Mouse (Mus musculus) splenic B cell, adult 2 months (primary cell): Measurements from ENCODE around the gene Ppargc1a.
A peak's percentile ranks its signal among the peaks of the same experiment; 100 is the strongest.

Experiments used
- DNase-seq: peaks from one replicate; pipeline ENCODE4 v3.0.0-alpha.2; 2011; ENCODE audit warnings: low read depth, low spot score
- H3K27me3 ChIP-seq: 2 replicates; pipeline ENCODE4 v1.6.1; 2012; ENCODE audit warnings: mild to moderate bottlenecking, low read length, moderate library complexity, mixed read lengths; ENCODE audit not compliant: control insufficient read depth, poor library complexity, insufficient read depth, severe bottlenecking
- H3K36me3 ChIP-seq: 2 replicates; pipeline ENCODE4 v1.6.1; 2012; ENCODE audit warnings: mild to moderate bottlenecking, low read length, moderate library complexity, mixed read lengths; ENCODE audit not compliant: control insufficient read depth, poor library complexity, insufficient read depth, severe bottlenecking

Ppargc1a gene

DNA sequence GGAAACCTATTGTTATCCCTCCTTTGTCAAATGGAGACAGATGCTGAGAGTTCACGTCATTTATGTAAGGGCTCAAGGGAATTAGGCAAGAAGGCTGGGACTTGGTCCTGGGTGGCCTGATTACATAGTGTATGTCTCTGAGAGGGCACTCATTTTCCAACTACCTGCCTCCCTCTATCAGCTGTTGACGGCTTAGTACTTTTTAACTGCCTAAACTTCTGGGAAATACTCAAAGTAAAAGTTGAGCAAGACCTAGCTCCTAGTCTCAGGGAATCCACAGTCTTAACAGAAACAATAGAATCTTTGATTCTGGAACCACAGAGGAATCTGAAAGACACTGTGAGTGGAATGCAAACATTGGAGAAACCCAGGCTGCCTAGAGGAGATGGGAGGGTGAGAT, 6.2 kb upstream of the Ppargc1a start:
- H3K36me3 ChIP-seq, result no peaks in the 10 kb centered on the region
- H3K27me3 ChIP-seq, result no peaks in the 10 kb centered on the region
- no peak for DNase-seq

DNA sequence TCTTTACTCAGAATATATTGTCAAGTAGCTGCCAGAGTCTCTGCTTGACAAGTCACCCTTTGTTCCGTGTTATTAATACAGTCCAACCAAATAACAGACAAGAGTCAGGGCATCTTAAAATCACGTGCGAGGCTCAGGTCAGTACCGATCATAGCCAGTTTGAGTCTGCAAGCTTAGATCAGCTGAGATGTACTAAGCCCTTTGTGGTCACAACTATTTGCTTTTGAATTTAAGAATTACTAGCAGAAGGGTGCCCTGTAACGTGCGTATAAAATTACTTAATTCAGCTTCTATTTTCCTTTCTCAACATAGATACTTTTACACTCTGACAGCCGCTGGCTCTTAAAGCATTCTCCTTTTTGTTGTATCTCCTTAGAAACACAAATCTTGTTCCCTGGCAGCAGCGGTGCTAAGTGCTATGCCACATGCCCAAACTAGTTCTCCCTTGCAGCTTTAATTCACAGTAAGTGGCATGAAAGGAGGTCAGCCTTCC, 718 bp upstream of the Ppargc1a start:
- Histone ChIP-seq H3K27me3 (no peaks in the 10 kb centered on the region), H3K36me3 (no peaks in the 10 kb centered on the region)
- DNase-seq, result no peak

DNA sequence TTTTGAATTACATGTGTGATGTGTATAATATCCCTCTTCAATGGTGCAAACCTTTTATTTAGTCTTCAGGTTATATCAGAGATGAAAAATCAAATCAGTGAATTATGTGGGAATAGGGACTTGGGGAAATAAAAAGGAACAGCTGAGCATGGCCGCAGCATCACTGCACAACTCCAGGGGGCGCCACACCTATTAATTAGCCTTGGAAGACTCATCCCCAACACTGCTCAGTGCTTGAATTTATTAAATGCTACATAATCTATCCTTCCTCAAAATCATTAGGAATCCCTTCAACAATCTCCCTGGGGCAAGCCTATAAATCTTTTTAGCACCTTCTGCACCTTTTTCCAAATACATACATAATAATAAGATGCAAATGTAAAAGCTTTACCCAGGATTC, 1.9 kb downstream of the Ppargc1a start:
- no peak for DNase-seq
- no peaks in the 10 kb centered on the region for H3K27me3 ChIP-seq
- H3K36me3 ChIP-seq, result no peaks in the 10 kb centered on the region

DNA sequence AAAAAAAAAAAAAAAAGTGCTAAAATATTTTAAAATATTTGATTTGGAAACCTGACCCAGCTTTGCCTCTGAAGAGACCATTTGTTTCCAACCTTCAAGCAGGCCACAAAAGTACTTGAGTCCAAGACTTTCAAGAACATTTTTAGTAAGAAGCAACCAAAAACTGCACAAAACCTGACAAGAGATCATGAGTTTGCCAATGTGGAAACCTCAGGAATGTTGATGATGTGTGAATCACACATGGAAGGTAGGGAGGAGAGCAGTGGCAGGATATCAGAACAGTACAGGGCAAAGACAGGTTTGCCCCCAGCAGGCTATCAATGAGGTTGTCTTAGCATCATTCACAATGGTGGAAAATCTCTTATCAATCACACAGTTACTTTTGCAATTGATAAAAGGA, 2.5 kb downstream of the Ppargc1a start:
- DNase-seq, result no peak
- H3K36me3 ChIP-seq, result no peaks in the 10 kb centered on the region
- H3K27me3 ChIP-seq, result no peaks in the 10 kb centered on the region

DNA sequence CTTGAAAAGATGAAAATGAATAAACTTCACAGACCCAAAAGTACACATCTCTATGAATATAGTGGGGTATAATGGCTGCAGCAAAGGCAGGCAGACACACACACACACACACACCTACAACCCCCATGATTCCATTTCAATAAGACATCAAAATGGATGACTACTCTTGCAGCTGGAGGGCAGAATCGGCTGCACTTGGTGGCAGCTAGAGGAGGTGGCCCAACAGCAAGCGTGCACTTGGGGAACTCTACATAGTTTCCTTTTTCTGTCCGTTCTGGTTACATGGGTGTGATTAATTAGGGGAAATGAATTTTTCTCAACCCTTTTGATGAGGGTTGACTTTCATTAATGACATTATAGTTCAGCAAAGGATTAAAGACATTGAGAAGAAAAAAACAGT, 4.0 kb downstream of the Ppargc1a start:
- H3K36me3 ChIP-seq, result no peaks in the 10 kb centered on the region
- no peak for DNase-seq
- H3K27me3 ChIP-seq, result no peaks in the 10 kb centered on the region

DNA sequence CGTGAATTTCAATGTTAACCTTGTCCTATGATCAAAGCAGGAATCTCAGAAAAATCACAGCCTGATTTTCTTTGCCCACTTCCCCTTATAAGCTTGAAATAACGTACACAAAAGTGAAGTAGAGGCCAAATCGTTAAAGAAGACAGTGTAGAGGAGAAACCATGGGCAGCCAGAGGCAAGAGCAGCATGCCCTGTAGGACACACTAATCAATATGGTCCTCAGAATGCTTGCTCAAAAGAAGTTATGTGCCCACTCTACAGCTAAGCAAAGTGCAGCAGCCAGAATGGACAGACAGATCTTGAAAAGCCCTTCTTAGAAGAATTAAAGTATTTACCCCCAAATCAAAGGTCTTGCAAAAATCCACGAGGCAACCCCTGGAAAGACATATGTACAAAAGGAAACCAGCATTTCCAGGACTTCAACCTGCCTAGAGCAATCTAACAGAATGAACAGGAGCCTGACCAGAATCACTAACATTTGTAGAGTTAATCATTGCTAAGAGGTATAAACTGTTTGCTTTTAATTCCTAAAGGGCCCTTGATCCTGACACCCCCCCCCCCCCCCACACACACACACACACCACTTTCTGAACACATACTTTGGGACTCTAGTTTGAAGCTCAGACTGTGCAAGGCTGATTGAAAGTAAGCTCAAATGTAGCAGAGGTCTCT, 9.8 kb downstream of the Ppargc1a start:
- DNase-seq, result no peak
- no peaks in the 10 kb centered on the region for H3K27me3 ChIP-seq
- H3K36me3 ChIP-seq, result no peaks in the 10 kb centered on the region

DNA sequence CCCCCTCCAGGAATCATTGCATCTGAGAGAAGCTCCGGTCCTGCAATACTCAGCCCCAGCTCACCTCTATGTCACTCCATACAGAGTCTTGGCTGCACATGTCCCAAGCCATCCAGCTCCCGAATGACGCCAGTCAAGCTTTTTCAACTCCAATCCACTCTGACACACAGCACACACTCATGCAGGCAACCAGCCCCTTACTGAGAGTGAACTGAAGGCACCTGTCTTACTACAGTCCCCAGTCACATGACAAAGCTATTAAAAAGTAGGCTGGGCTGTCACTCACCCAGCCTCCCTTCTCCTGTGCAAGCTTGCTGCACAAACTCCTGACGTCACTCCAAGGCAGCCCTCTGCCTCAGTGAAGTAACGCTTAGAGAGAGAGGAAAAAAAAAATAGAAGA, 13.9 kb downstream of the Ppargc1a start:
- DNase-seq, result peak; percentile 64
- no peaks in the 10 kb centered on the region for H3K27me3 ChIP-seq
- no peaks in the 10 kb centered on the region for H3K36me3 ChIP-seq

DNA sequence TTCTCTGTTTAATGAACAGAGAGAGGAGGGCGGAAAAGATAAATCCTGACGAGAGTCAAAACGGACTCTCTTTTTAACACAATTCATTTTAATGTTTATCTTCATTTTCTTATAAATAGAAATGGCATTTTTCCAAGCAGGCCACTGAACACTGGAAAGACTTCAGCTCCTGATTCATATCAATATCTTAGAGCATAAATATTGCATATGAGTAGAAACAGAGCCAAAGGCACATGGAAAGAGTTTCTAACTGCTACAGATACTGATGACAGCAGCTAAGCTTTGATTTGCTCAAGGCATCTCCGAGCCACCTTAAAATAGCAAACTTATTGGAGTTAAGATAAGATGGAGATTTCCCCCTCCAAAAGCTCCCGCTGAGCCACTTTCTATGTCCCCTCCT, 14.3 kb downstream of the Ppargc1a start:
- Histone ChIP-seq H3K27me3 (no peaks in the 10 kb centered on the region), H3K36me3 (no peaks in the 10 kb centered on the region)
- DNase-seq, result no peak

DNA sequence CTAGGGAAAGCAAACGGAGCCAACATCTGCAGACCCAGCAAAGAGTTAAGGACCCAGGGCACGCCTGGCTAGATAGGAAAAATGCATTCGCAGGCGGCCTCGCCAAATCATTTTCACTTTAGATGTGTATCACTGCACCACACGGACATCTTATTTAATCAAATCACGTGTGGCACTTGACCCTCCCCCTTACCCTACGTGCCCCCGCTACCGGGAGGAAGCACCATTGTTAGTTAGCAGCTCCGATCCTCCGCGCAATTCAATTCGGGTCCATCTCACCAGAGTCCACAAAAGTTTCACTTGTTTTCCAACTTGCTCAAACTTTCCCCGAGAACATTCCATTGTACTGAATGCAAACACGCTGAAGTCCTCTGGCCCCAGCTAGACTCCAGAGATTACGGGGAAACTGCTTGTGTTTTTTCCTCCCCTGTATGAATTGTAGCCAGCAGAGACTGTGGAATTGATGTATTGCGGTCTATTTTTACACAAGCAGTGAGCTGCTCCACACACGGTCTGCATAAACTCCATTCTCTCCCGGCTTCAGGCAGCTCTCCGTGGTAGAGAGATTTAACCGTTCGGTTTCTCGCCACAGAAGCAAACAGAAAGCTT, 14.9 kb downstream of the Ppargc1a start:
- H3K36me3 ChIP-seq, result no peaks in the 10 kb centered on the region
- no peaks in the 10 kb centered on the region for H3K27me3 ChIP-seq
- peak; percentile 73 for DNase-seq

DNA sequence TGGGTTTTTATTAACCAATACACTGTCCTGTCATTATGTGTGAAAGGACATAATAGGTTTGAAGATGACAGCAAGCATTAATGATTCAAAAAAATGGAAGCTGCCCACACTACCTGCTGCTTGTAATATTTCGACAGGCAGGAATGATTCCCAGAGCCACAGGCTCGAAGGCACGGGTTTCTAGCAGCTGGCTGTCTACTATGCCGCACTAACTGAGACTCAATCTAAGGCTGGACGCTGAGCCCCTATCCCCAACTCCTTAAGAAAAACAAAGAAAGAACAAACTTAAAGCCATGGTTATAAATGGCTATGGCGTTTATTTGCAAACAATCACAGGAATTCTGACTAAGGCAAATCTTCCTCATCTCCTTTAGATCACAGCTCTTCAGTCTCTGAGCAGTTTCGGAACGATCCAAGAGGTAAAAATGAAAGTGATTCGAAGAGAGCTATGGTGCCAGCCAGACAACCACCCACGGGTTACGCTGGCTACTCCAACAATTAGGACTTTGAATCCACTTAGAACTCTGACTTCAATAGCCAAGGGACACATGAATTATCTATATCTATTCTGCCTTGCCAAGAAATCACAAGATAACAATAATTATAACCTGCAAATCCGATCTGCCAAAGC, 15.6 kb downstream of the Ppargc1a start:
- peak; percentile 33 for DNase-seq

DNA sequence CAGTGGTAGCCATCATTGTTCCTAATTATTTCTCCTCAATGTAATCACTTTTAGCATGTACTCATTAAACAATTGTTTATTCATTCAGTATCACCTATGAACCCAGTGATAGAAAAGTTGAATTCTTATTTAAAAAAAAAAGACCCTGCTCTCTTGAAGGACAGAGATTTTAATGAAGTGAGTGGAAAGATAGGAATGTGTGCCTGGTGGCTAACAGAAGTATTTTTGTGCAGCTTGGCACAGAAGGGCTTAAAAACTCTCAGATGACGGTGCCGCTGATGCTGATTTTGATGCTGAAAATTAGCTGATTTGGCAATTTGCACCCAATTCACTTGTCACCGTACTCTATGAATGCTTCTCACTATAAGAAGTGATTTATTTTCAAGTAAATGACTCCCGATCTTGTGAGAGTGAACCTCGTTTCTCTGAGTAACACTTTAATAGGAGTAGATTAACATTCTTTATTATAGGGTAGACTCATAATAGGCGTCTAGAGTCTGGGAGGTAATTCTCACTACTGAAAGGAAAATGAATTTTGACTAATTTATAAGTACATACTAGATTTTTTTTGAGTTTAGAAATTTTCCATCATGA, 20.0 kb downstream of the Ppargc1a start:
- no peak for DNase-seq
- H3K27me3 ChIP-seq, result no peaks in the 10 kb centered on the region
- H3K36me3 ChIP-seq, result no peaks in the 10 kb centered on the region

More for the DNA sequence above, 15.6 kb downstream of the Ppargc1a start:
- no peaks in the 10 kb centered on the region for H3K27me3 ChIP-seq
- no peaks in the 10 kb centered on the region for H3K36me3 ChIP-seq

DNA sequence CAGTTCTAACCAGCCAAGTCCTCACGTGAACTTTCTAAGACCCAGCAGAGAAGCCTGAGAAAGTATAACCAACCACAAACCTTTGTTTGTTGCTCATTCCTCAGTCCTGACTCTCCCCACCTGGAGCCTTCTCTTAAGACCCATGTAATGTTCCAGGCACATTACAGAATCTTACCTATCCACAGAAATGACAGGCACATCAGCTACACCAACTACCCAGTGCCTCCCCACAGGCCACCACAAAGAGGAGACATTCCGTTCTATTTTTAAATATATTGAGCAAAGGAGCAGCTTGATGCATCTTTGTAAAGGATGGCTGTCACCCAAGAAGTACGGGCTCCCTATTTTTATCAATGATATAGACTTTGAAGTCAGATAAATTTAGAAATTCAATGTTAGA, 20.7 kb downstream of the Ppargc1a start:
- Histone ChIP-seq H3K27me3 (no peaks in the 10 kb centered on the region), H3K36me3 (no peaks in the 10 kb centered on the region)
- DNase-seq, result no peak

DNA sequence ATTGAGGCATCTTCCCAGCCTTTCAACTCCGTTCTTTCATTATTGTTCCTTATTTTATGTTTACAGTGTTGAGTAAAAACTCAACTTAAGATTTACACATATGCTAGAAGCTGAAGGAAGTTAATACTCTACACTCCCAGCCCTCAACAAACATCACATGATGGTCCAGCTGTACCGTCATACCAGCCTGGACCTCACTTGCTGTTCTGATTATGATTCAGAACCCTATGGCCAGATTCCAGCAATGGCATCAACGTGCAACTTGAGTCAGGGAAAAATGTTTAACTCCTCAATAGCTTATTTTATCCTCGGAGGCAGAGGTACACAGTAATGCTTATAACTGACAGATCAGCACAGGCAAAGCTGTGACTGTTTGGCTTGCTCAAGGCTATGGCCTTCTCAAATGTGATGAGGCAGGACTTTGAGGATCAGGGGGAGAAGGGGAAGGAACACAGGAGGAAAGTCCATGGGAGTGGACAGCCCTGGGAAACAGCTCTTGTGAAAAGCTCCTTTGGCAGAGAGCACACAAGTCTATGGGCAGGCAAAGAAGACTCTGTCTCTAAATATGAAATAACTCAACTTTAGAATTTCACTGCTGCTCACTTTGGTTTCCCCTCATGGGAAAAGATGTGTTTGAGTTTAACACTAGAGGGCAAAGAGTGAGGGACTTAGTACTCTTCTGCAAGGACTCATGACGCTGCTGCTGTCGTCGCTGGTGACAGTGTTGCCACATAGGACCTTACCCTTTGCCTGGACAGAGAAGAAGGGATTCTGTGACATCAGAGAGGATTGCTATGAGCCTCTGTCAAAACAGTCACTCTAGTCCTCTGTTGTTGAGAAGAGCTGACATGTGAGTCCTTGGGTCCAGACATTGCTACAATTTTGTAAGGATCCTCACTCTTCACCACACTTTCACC, 22.1 kb downstream of the Ppargc1a start:
- DNase-seq, result no peak
- Histone ChIP-seq H3K27me3 (no peaks in the 10 kb centered on the region), H3K36me3 (no peaks in the 10 kb centered on the region)

DNA sequence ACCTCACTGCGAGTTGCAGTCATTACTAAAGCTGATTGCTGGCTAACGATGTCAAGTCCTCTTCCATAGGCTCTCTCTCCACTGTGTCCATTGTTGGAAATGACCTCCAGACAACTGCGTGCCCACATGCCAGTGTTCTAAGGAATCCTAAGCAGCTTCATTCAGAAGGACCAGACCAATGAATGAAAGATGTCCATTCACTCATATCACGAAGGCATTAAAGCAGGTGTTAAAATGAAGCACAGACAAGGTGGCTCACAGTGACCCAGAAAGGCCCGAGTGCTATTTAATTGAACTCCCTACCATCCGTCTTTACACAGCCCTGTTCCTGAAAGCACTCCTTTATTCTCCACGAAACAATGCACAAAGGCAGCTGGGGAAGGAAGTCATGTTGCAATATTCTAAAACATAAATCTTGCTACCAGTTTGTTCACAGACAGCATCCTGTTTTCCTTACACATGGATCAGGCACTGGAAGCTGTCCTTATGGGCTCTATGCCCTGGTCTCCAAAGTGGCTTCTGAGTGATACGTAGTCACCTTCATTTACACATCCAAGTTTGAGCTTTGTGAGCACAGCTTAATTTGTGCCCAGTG, 23.3 kb downstream of the Ppargc1a start:
- Histone ChIP-seq H3K27me3 (no peaks in the 10 kb centered on the region), H3K36me3 (no peaks in the 10 kb centered on the region)
- DNase-seq, result no peak
